Mouse (Mus musculus) cerebellum, adult 2 months (tissue): ENCODE results near the gene Dnajc25.

Source experiments
- CTCF ChIP-seq: fragments of 200-500 bp; IDR thresholded peaks from 2 replicates; pipeline ENCODE4 v1.5.1; 2011; ENCODE audit warnings: low read depth, mild to moderate bottlenecking, control low read depth, low read length, moderate library complexity, borderline replicate concordance; ENCODE audit not compliant: insufficient read depth
- POLR2A ChIP-seq: fragments of 200-500 bp; IDR thresholded peaks from 2 replicates; pipeline ENCODE4 v1.6.1; 2011; ENCODE audit warnings: low read length, control low read depth, borderline replicate concordance; ENCODE audit not compliant: insufficient read depth

- TF ChIP-seq POLR2A, result no peak
- no peak for TF ChIP-seq CTCF
Observed at GRCm38 (mm10) chr4:59009186-59009585, 14.3 kb downstream of the Dnajc25 start.
